Comparison of ENCODE assay signal across 8 mouse cellular contexts in the genomic region with DNA sequence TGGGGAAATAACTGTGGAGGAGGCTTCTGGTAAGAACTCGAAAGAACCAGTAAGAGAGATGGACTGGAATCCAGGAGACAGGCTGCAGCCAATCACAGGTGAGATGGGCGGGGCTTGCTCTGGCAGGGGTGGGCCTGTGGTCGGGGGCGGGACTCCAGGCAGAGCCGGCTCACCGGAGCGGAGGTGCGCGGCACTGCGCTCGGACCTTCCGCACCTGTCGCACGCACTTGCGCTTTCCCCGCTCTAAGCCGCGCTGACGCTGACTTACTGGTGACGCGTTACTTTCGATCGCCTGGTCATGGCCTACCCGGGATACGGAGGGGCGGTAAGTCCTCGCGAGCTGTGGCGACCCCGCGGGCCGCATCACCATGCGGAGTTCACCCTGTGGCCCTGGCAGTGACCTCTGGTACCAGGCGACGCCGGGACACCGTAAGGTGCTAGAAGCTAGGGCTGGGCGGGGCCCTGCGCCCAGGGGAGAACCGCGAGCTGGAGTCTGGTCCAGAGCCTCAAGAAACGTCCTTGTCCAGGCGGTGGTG. TPM values are rescaled to one million over a fixed set of nuclear protein-coding genes. Genes with fewer than 3 reads are reported as not detected.
DNase-seq lines count a peak whose midpoint lies in the region; ATAC-seq and TF ChIP-seq lines count a peak whose summit lies in the region.

A gene (plus strand): TSS at position 151 of the 536 bp plus-strand sequence.

- H3K27me3 ChIP-seq in E14TG2a.4 (ENCODE audit: insufficient read depth, low read length) = no peaks in the 10 kb centered on the region
- H3K27me3 ChIP-seq in forebrain, embryonic 15.5 days = no peaks in the 10 kb centered on the region
- no peaks in the 10 kb centered on the region for H3K27me3 ChIP-seq in liver, postnatal 0 days (ENCODE audit: insufficient read depth, low read length)
- no peaks in the 10 kb centered on the region for H3K27me3 ChIP-seq in neural tube, embryonic 15.5 days (replicated peaks)

- no peak within 1 kb of the TSS for H3K27ac ChIP-seq in forebrain, embryonic 15.5 days (replicated peaks)
- H3K27ac ChIP-seq in liver, postnatal 0 days (ENCODE audit: low read depth) = peak within 1 kb of the TSS; percentile 83
- H3K27ac ChIP-seq in neural tube, embryonic 15.5 days (replicated peaks) = no peak within 1 kb of the TSS

- intact Hi-C loops in heart, postnatal 14 days (cut with DNase I) = no loop called here

- H3K9ac ChIP-seq in forebrain, embryonic 15.5 days (replicated peaks) = peak within 1 kb of the TSS; percentile 67
- H3K9ac ChIP-seq in liver, postnatal 0 days (replicated peaks) = peak within 1 kb of the TSS; percentile 68
- H3K9ac ChIP-seq in neural tube, embryonic 15.5 days (replicated peaks) = peak within 1 kb of the TSS; percentile 47

- under 1% methylated on average over 43 of the region's 43 CpGs for WGBS in forebrain, embryonic 15.5 days
- under 1% methylated on average over 41 of the region's 43 CpGs for WGBS in liver, postnatal 0 days (ENCODE audit: insufficient replicate concordance)
- WGBS in neural tube, embryonic 15.5 days = under 1% methylated on average over 43 of the region's 43 CpGs

- TF ChIP-seq CTCF in E14TG2a.4 (conservative IDR thresholded peaks at IDR 0.05; ENCODE audit: low read length) = no peak
- TF ChIP-seq CTCF in liver, postnatal 0 days (IDR thresholded peaks at IDR 0.05; ENCODE audit: low read depth) = no peak

- DNase-seq in cerebellum, adult 11-12 months = peak; percentile 54
- peak; percentile 76 to 81 for DNase-seq in heart, postnatal 14 days
- peak; percentile 88 for DNase-seq in layer of hippocampus, adult 11-12 months (ENCODE audit: low spot score)
- DNase-seq in liver, postnatal 0 days = peak; percentile 93
- DNase-seq in testis, postnatal 10 days (ENCODE audit: low spot score) = peak; percentile 94

- H3K4me2 ChIP-seq in forebrain, embryonic 15.5 days (replicated peaks) = peak within 1 kb of the TSS; percentile 93
- H3K4me2 ChIP-seq in liver, postnatal 0 days (ENCODE audit: low read depth, low read length) = peak within 1 kb of the TSS; percentile 79
- peak within 1 kb of the TSS; percentile 96 for H3K4me2 ChIP-seq in neural tube, embryonic 15.5 days

- peak; percentile 97 for ATAC-seq in forebrain, embryonic 15.5 days (replicated peaks)
- peak; percentile 99 for ATAC-seq in liver, postnatal 0 days
- ATAC-seq in neural tube, embryonic 15.5 days (ENCODE audit: low FRiP score) = peak; percentile 99

- H3K9me3 ChIP-seq in E14TG2a.4 (ENCODE audit: low read length) = no peaks in the 10 kb centered on the region
- H3K9me3 ChIP-seq in forebrain, embryonic 15.5 days = no peaks in the 10 kb centered on the region
- H3K9me3 ChIP-seq in liver, postnatal 0 days (ENCODE audit: low read length) = no peaks in the 10 kb centered on the region
- H3K9me3 ChIP-seq in neural tube, embryonic 15.5 days (replicated peaks) = no peaks in the 10 kb centered on the region

- H3K4me1 ChIP-seq in E14TG2a.4 (replicated peaks; ENCODE audit: low read depth, low read length) = peaks cover 15% of the 10 kb centered on the region
- H3K4me1 ChIP-seq in forebrain, embryonic 15.5 days = peaks cover 9% of the 10 kb centered on the region; the same call in 1 of the 2 replicates
- no peaks in the 10 kb centered on the region for H3K4me1 ChIP-seq in liver, postnatal 0 days (ENCODE audit: insufficient read depth)
- H3K4me1 ChIP-seq in neural tube, embryonic 15.5 days = peaks cover 6% of the 10 kb centered on the region; the same call in 1 of the 2 replicates

- H3K36me3 ChIP-seq in E14TG2a.4 (ENCODE audit: insufficient read depth, low read length) = no peaks in the 10 kb centered on the region
- H3K36me3 ChIP-seq in forebrain, embryonic 15.5 days = no peaks in the 10 kb centered on the region
- H3K36me3 ChIP-seq in liver, postnatal 0 days (replicated peaks; ENCODE audit: insufficient read depth, low read length) = no peaks in the 10 kb centered on the region
- H3K36me3 ChIP-seq in neural tube, embryonic 15.5 days = no peaks in the 10 kb centered on the region

- no peak for TF ChIP-seq EP300 in liver, postnatal 0 days (IDR thresholded peaks at IDR 0.05; ENCODE audit: low read depth)

- peak within 1 kb of the TSS; percentile 82 for H3K4me3 ChIP-seq in E14TG2a.4 (replicated peaks; ENCODE audit: low read length)
- H3K4me3 ChIP-seq in forebrain, embryonic 15.5 days = peak within 1 kb of the TSS; percentile 79
- H3K4me3 ChIP-seq in liver, postnatal 0 days (ENCODE audit: low read depth, low read length) = peak within 1 kb of the TSS; percentile 69
- H3K4me3 ChIP-seq in neural tube, embryonic 15.5 days (replicated peaks) = peak within 1 kb of the TSS; percentile 71

RNA-seq across cellular contexts. Expression of the gene that starts here (rescaled TPM):
- 9.4 and 10.2 TPM in 2 replicates for polyA plus RNA-seq in forebrain, embryonic 15.5 days (2015; fragmentation: Nextera tagmentation; extraction: Ambion mirVana)
- 10 to 100 TPM; 36.7 to 37.8 TPM for total RNA-seq in heart, postnatal 14 days (2021)
- 5.1 and 5.2 TPM in 2 replicates for polyA plus RNA-seq in liver, postnatal 0 days (2015; fragmentation: Nextera tagmentation; extraction: Ambion mirVana)
- 3.2 and 3.8 TPM in 2 replicates for polyA plus RNA-seq in neural tube, embryonic 15.5 days (2015; fragmentation: Nextera tagmentation; extraction: Ambion mirVana)
